Mouse (Mus musculus) lung, embryonic 14.5 days (tissue): Measurements from ENCODE around the gene Gm9603. TPM values are rescaled to one million over a fixed set of nuclear protein-coding genes. Genes with fewer than 3 reads are reported as not detected.
"Not testable (repeated sequence)": the region's sequence is repeated elsewhere in the genome, so short reads cannot be mapped to it uniquely, and the experiment has no call there.

Experiments
- ATAC-seq: fragments of 200-750 bp; cut with Nextera tagmentation; 2 replicates; pipeline ENCODE4 v1.8.0; 2017; ENCODE audit warnings: mild to moderate bottlenecking, moderate TSS enrichment, moderate library complexity; ENCODE audit not compliant: insufficient read depth
- DNase-seq: peaks from one replicate; pipeline ENCODE4 v3.0.0-alpha.2; 2015
- H3K27ac ChIP-seq: fragments of 300-500 bp; sonication (generic); 2 replicates; pipeline ENCODE4 v1.5.1; 2014; ENCODE audit warnings: low read depth, mild to moderate bottlenecking, moderate library complexity
- H3K27me3 ChIP-seq: fragments of 300-500 bp; sonication (generic); 2 replicates; pipeline ENCODE4 v1.6.1; 2014; ENCODE audit warnings: low read length, control low read depth; ENCODE audit not compliant: insufficient read depth
- H3K36me3 ChIP-seq: fragments of 300-500 bp; sonication (generic); 2 replicates; pipeline ENCODE4 v1.6.1; 2014; ENCODE audit warnings: control low read depth; ENCODE audit not compliant: insufficient read depth
- H3K4me1 ChIP-seq: fragments of 300-500 bp; sonication (generic); 2 replicates; pipeline ENCODE4 v1.6.1; 2014; ENCODE audit warnings: antibody characterized with exemption, control low read depth; ENCODE audit not compliant: insufficient read depth
- H3K4me2 ChIP-seq: fragments of 300-500 bp; sonication (generic); 2 replicates; pipeline ENCODE4 v1.6.1; 2014; ENCODE audit warnings: mild to moderate bottlenecking
- H3K4me3 ChIP-seq: fragments of 300-500 bp; sonication (generic); 2 replicates; pipeline ENCODE4 v1.5.1; 2014; ENCODE audit warnings: low read depth, low read length
- H3K9ac ChIP-seq: fragments of 300-500 bp; sonication (generic); 2 replicates; pipeline ENCODE4 v1.6.1; 2014
- H3K9me3 ChIP-seq: fragments of 300-500 bp; sonication (generic); 2 replicates; pipeline ENCODE4 v1.6.1; 2016; ENCODE audit warnings: low read depth, low read length, control low read depth
- WGBS: fragments of 180-500 bp; shearing (Covaris S2); extraction: QIAGEN DNeasy Blood & Tissue Kit; methylation state at CpG from one replicate; pipeline ENCODE4 v1.1.7; 2014; 5-methylcytosine and 5-hydroxymethylcytosine counted together
- polyA plus RNA-seq: library from polyadenylated mRNA; unstranded; fragments of >200 nt; fragmentation: Nextera tagmentation; extraction: Ambion mirVana; gene quantifications from 2 replicates; pipeline ENCODE4 v1.2.1, GENCODE M21; 2014

The Gm9603 gene
- polyA plus RNA-seq = not detected in 2 replicates

GRCm38 (mm10) chr14:5687357-5687756 is at the start of gene Gm9603:
TSS of gene Gm9603 (minus strand) at chr14:5687457.
- WGBS = no CpG with 5 or more reads among the region's 2 CpGs
- not testable (repeated sequence) for ATAC-seq, H3K9me3 ChIP-seq, H3K4me2 ChIP-seq, H3K4me3 ChIP-seq, H3K9ac ChIP-seq, H3K27me3 ChIP-seq, H3K36me3 ChIP-seq, DNase-seq, H3K4me1 ChIP-seq, H3K27ac ChIP-seq

- not testable (repeated sequence) for H3K9ac ChIP-seq, H3K27ac ChIP-seq, H3K27me3 ChIP-seq, DNase-seq, H3K9me3 ChIP-seq, H3K4me3 ChIP-seq, H3K4me1 ChIP-seq, H3K36me3 ChIP-seq, H3K4me2 ChIP-seq, ATAC-seq
- WGBS = no CpG with 5 or more reads among the region's 1 CpGs
These were observed 54.3 kb downstream of the Gm9603 start, which contains the start of gene Gm8265 for GRCm38 (mm10) chr14:5632928-5633327. TSS of gene Gm8265 (minus strand) at chr14:5633028.

Other genes with a start within 250 kb of the Gm9603 start
- 0.53 and 0.91 TPM in 2 replicates for gene Gm3194, start 232.0 kb downstream of the Gm9603 start, polyA plus RNA-seq
- gene Gm8246, start 209.6 kb downstream of the Gm9603 start, polyA plus RNA-seq = not detected in 2 replicates
- gene Gm3187, start 203.2 kb downstream of the Gm9603 start, polyA plus RNA-seq = not detected in 2 replicates
- 1.3 and 1.6 TPM in 2 replicates for gene Gm3488, start 185.8 kb downstream of the Gm9603 start, polyA plus RNA-seq
- gene Gm3532, start 149.0 kb downstream of the Gm9603 start, polyA plus RNA-seq = not detected in 2 replicates
- gene Gm8265, start 54.4 kb downstream of the Gm9603 start, polyA plus RNA-seq = not detected in 2 replicates
- gene Gm3373, start 54.1 kb upstream of the Gm9603 start, polyA plus RNA-seq = 0.68 TPM in 1 of 2 replicates, not detected in the other
- 0.53 and 1.0 TPM in 2 replicates for gene Gm3383, start 120.5 kb upstream of the Gm9603 start, polyA plus RNA-seq
- gene Gm3424, start 142.9 kb upstream of the Gm9603 start, polyA plus RNA-seq = not detected in 2 replicates
- 0.15 and 0.28 TPM in 2 replicates for gene Gm8237, start 192.9 kb upstream of the Gm9603 start, polyA plus RNA-seq